ENCODE assay signal across 15 mouse cellular contexts in the genomic region with DNA sequence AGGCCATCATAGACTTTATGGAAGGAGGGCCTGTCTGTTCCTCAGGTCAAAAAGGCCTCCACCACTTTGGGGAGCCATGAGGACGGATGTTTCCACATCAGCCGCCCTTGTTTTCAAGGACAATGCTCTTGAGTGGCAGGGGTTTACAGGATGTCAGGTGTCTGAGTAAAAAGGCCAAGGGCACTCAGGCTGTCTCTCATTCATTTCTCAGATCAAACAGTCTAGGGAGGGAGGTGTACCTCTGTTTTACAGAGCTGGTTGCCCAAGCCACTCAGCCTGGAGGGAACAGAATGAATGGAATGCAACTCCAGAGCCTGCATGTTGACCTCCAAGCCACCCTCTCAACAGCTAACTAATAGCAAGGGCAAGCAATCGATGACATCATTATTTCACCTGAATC. TPM values are rescaled to one million over a fixed set of nuclear protein-coding genes. Genes with fewer than 3 reads are reported as not detected.
DNase-seq lines count a peak whose midpoint lies in the region; ATAC-seq and TF ChIP-seq lines count a peak whose summit lies in the region.
"Had no signal": no experiment of that assay in that cellular context is flagged by ENCODE, and none has a peak within 500 bp of the region (broad histone marks: within the 10 kb centered on the region; RNA-seq: fewer than 3 reads in every experiment).

No protein-coding gene starts in this region.

- no peak for ATAC-seq in forebrain, embryonic 16.5 days
- ATAC-seq in kidney, postnatal 0 days (replicated peaks; ENCODE audit: low FRiP score, low read depth) = no peak
- ATAC-seq in lung, embryonic 14.5 days (ENCODE audit: insufficient read depth) = no peak
- no peak for ATAC-seq in erythroblast, adult 5-6 weeks (replicated peaks; ENCODE audit: low FRiP score, poor library complexity, severe bottlenecking)

- peak overlapping the region; percentile 30; the same call in 1 of the 2 replicates for H3K27ac ChIP-seq in forebrain, embryonic 10.5 days
- H3K27ac ChIP-seq in forebrain, embryonic 16.5 days (ENCODE audit: low read length) = no peak overlapping the region
- no peak overlapping the region for H3K27ac ChIP-seq in kidney, postnatal 0 days
- peak overlapping the region; percentile 69 for H3K27ac ChIP-seq in lung, embryonic 14.5 days (ENCODE audit: low read depth)
- H3K27ac ChIP-seq: liver, embryonic 14.5 days; midbrain, embryonic 10.5 days had no signal

- H3K9me3 ChIP-seq in forebrain, embryonic 10.5 days = no peaks in the 10 kb centered on the region
- H3K9me3 ChIP-seq in forebrain, embryonic 16.5 days (ENCODE audit: control insufficient read depth, low read length) = no peaks in the 10 kb centered on the region
- no peaks in the 10 kb centered on the region for H3K9me3 ChIP-seq in kidney, postnatal 0 days (replicated peaks; ENCODE audit: low read length)
- no peaks in the 10 kb centered on the region for H3K9me3 ChIP-seq in lung, embryonic 14.5 days (ENCODE audit: low read depth, low read length)
- H3K9me3 ChIP-seq: midbrain, embryonic 10.5 days had no signal

- DNase-seq in forebrain, embryonic 10.5 days (ENCODE audit: extremely low spot score, low spot score) = no peak
- DNase-seq in kidney, postnatal 0 days (ENCODE audit: low spot score) = peak; percentile 15
- DNase-seq in kidney, adult 18-20 months = no peak
- peak; percentile 62 for DNase-seq in lung, embryonic 14.5 days
- no peak for DNase-seq in testis, postnatal 10 days (ENCODE audit: low spot score)
- no peak for DNase-seq in spleen, postnatal 10 days (ENCODE audit: low spot score in 2 of 2)
- DNase-seq: cerebellum, adult 18-20 months; gastrocnemius, postnatal 36 days had no signal

- peaks cover 63% of the 10 kb centered on the region for H3K4me1 ChIP-seq in forebrain, embryonic 10.5 days
- peaks cover 32% of the 10 kb centered on the region for H3K4me1 ChIP-seq in forebrain, embryonic 16.5 days (replicated peaks; ENCODE audit: control insufficient read depth, insufficient read depth, low read length)
- H3K4me1 ChIP-seq in kidney, postnatal 0 days (replicated peaks; ENCODE audit: insufficient read depth, low read length) = peaks cover 13% of the 10 kb centered on the region
- peaks cover 20% of the 10 kb centered on the region for H3K4me1 ChIP-seq in lung, embryonic 14.5 days (ENCODE audit: insufficient read depth)

- no peak overlapping the region for H3K9ac ChIP-seq in forebrain, embryonic 16.5 days (replicated peaks; ENCODE audit: low read depth, low read length)
- H3K9ac ChIP-seq in kidney, postnatal 0 days (ENCODE audit: low read depth, low read length) = no peak overlapping the region
- H3K9ac ChIP-seq in lung, embryonic 14.5 days = 0 out of 2 replicates have a peak overlapping the region, but pooled peaks have one; percentile 13
- H3K9ac ChIP-seq: liver, embryonic 14.5 days had no signal

- H3K27me3 ChIP-seq in forebrain, embryonic 10.5 days (ENCODE audit: poor library complexity, severe bottlenecking) = peaks cover 89% of the 10 kb centered on the region
- H3K27me3 ChIP-seq in forebrain, embryonic 16.5 days (replicated peaks; ENCODE audit: control insufficient read depth, insufficient read depth, low read length) = no peaks in the 10 kb centered on the region; the same call in 1 of the 2 replicates
- H3K27me3 ChIP-seq in kidney, postnatal 0 days (ENCODE audit: insufficient read depth, low read length) = no peaks in the 10 kb centered on the region
- no peaks in the 10 kb centered on the region for H3K27me3 ChIP-seq in lung, embryonic 14.5 days (ENCODE audit: insufficient read depth, low read length)

- H3K4me3 ChIP-seq in forebrain, embryonic 10.5 days = no peak overlapping the region
- H3K4me3 ChIP-seq in forebrain, embryonic 16.5 days (replicated peaks; ENCODE audit: low read length) = no peak overlapping the region
- H3K4me3 ChIP-seq in kidney, postnatal 0 days (replicated peaks; ENCODE audit: low read depth, low read length) = no peak overlapping the region
- H3K4me3 ChIP-seq in lung, embryonic 14.5 days (ENCODE audit: low read depth, low read length) = no peak overlapping the region
- H3K4me3 ChIP-seq: midbrain, embryonic 10.5 days had no signal

- TF ChIP-seq CTCF in kidney, postnatal 0 days (IDR thresholded peaks at IDR 0.05; ENCODE audit: low read depth) = no peak
- TF ChIP-seq CTCF in lung, embryonic 14.5 days (IDR thresholded peaks at IDR 0.05; ENCODE audit: low read depth) = no peak

- no peaks in the 10 kb centered on the region for H3K36me3 ChIP-seq in forebrain, embryonic 10.5 days (replicated peaks)
- H3K36me3 ChIP-seq in forebrain, embryonic 16.5 days (ENCODE audit: control insufficient read depth, insufficient read depth) = no peaks in the 10 kb centered on the region
- H3K36me3 ChIP-seq in kidney, postnatal 0 days (ENCODE audit: insufficient read depth, low read length) = peaks cover 13% of the 10 kb centered on the region; the same call in 1 of the 2 replicates
- H3K36me3 ChIP-seq in lung, embryonic 14.5 days (ENCODE audit: insufficient read depth) = peaks cover 11% of the 10 kb centered on the region
- H3K36me3 ChIP-seq: midbrain, embryonic 10.5 days had no signal

- WGBS in forebrain, embryonic 10.5 days = 86% methylated on average over 3 of the region's 3 CpGs
- 74% methylated on average over 3 of the region's 3 CpGs for WGBS in forebrain, embryonic 16.5 days
- 71% methylated on average over 3 of the region's 3 CpGs for WGBS in kidney, postnatal 0 days
- WGBS in lung, embryonic 14.5 days = 65% methylated on average over 3 of the region's 3 CpGs

- no peak overlapping the region for H3K4me2 ChIP-seq in forebrain, embryonic 16.5 days (ENCODE audit: low read length)
- H3K4me2 ChIP-seq in kidney, postnatal 0 days (ENCODE audit: low read length) = no peak overlapping the region
- 0 out of 2 replicates have a peak overlapping the region, but pooled peaks have one; percentile 18 for H3K4me2 ChIP-seq in lung, embryonic 14.5 days

RNA-seq across cellular contexts. Expression of a gene that starts 4.4 kb away (rescaled TPM):
- 1.6 and 2.0 TPM in 2 replicates for polyA plus RNA-seq in forebrain, embryonic 10.5 days (2016; fragmentation: Nextera tagmentation; extraction: Ambion mirVana)
- 0.26 and 0.35 TPM in 2 replicates for polyA plus RNA-seq in forebrain, embryonic 16.5 days (2015; fragmentation: Nextera tagmentation; extraction: Ambion mirVana)
- 34.7 and 37.5 TPM in 2 replicates for polyA plus RNA-seq in kidney, postnatal 0 days (2015; fragmentation: Nextera tagmentation; extraction: Ambion mirVana)
- 14.1 and 15.9 TPM in 2 replicates for polyA plus RNA-seq in lung, embryonic 14.5 days (2014; fragmentation: Nextera tagmentation; extraction: Ambion mirVana)
- not detected in 2 replicates for total RNA-seq in erythroblast, adult 5-6 weeks (2015; ENCODE audit: low replicate concordance)
- not detected in 2 replicates for total RNA-seq in erythroblast, adult 5-6 weeks (2017; ENCODE audit: low replicate concordance)

RNA-seq across cellular contexts. Expression of a gene that starts 9.4 kb away (rescaled TPM):
- not detected in 2 replicates for polyA plus RNA-seq in forebrain, embryonic 10.5 days (2016; fragmentation: Nextera tagmentation; extraction: Ambion mirVana)
- 0.38 and 0.48 TPM in 2 replicates for polyA plus RNA-seq in forebrain, embryonic 16.5 days (2015; fragmentation: Nextera tagmentation; extraction: Ambion mirVana)
- polyA plus RNA-seq in kidney, postnatal 0 days (2015; fragmentation: Nextera tagmentation; extraction: Ambion mirVana) = 0.40 TPM in 1 of 2 replicates, not detected in the other
- 0.42 TPM in 1 of 2 replicates, not detected in the other for polyA plus RNA-seq in lung, embryonic 14.5 days (2014; fragmentation: Nextera tagmentation; extraction: Ambion mirVana)
- not detected in 2 replicates for total RNA-seq in erythroblast, adult 5-6 weeks (2015; ENCODE audit: low replicate concordance)
- total RNA-seq in erythroblast, adult 5-6 weeks (2017; ENCODE audit: low replicate concordance) = not detected in 2 replicates
- total RNA-seq: gastrocnemius, postnatal 36 days; left cerebral cortex, adult 18-20 months had no signal
- polyA plus RNA-seq: C2C12; limb, embryonic 11.5 days; liver, embryonic 14.5 days; midbrain, embryonic 10.5 days had no signal

RNA-seq across cellular contexts. Expression of a gene that starts 21.4 kb away (rescaled TPM):
- polyA plus RNA-seq in forebrain, embryonic 10.5 days (2016; fragmentation: Nextera tagmentation; extraction: Ambion mirVana) = 7.0 and 8.3 TPM in 2 replicates
- polyA plus RNA-seq in forebrain, embryonic 16.5 days (2015; fragmentation: Nextera tagmentation; extraction: Ambion mirVana) = 5.4 and 12.1 TPM in 2 replicates
- polyA plus RNA-seq in kidney, postnatal 0 days (2015; fragmentation: Nextera tagmentation; extraction: Ambion mirVana) = 4.4 and 5.2 TPM in 2 replicates
- 12.9 and 13.5 TPM in 2 replicates for polyA plus RNA-seq in lung, embryonic 14.5 days (2014; fragmentation: Nextera tagmentation; extraction: Ambion mirVana)
- total RNA-seq in erythroblast, adult 5-6 weeks (2015; ENCODE audit: low replicate concordance) = 109 and 122 TPM in 2 replicates
- 78.9 and 102 TPM in 2 replicates for total RNA-seq in erythroblast, adult 5-6 weeks (2017; ENCODE audit: low replicate concordance)

RNA-seq across cellular contexts. Expression of a gene that starts 26.1 kb away (rescaled TPM):
- polyA plus RNA-seq in forebrain, embryonic 10.5 days (2016; fragmentation: Nextera tagmentation; extraction: Ambion mirVana) = 3.4 and 4.5 TPM in 2 replicates
- polyA plus RNA-seq in forebrain, embryonic 16.5 days (2015; fragmentation: Nextera tagmentation; extraction: Ambion mirVana) = 1.9 and 2.6 TPM in 2 replicates
- polyA plus RNA-seq in kidney, postnatal 0 days (2015; fragmentation: Nextera tagmentation; extraction: Ambion mirVana) = 3.2 and 3.5 TPM in 2 replicates
- polyA plus RNA-seq in lung, embryonic 14.5 days (2014; fragmentation: Nextera tagmentation; extraction: Ambion mirVana) = 3.2 and 3.3 TPM in 2 replicates
- not detected in 2 replicates for total RNA-seq in erythroblast, adult 5-6 weeks (2015; ENCODE audit: low replicate concordance)
- not detected in 2 replicates for total RNA-seq in erythroblast, adult 5-6 weeks (2017; ENCODE audit: low replicate concordance)
- total RNA-seq: gastrocnemius, postnatal 36 days had no signal
- polyA plus RNA-seq: C2C12 had no signal

RNA-seq across cellular contexts. Expression of a gene that starts 53.6 kb away (rescaled TPM):
- polyA plus RNA-seq in forebrain, embryonic 10.5 days (2016; fragmentation: Nextera tagmentation; extraction: Ambion mirVana) = 3.7 and 5.6 TPM in 2 replicates
- polyA plus RNA-seq in forebrain, embryonic 16.5 days (2015; fragmentation: Nextera tagmentation; extraction: Ambion mirVana) = 6.6 and 6.7 TPM in 2 replicates
- polyA plus RNA-seq in kidney, postnatal 0 days (2015; fragmentation: Nextera tagmentation; extraction: Ambion mirVana) = 4.0 and 5.6 TPM in 2 replicates
- 3.6 and 4.2 TPM in 2 replicates for polyA plus RNA-seq in lung, embryonic 14.5 days (2014; fragmentation: Nextera tagmentation; extraction: Ambion mirVana)
- total RNA-seq in erythroblast, adult 5-6 weeks (2015; ENCODE audit: low replicate concordance) = not detected in 2 replicates
- 0.34 and 2.0 TPM in 2 replicates for total RNA-seq in erythroblast, adult 5-6 weeks (2017; ENCODE audit: low replicate concordance)

Comparison
In these comparisons a context has a peak if more than half of its experiments do, and no peak if none do; other contexts are left out.
1. DNase-seq: peak in kidney, postnatal 0 days (single experiment) and lung, embryonic 14.5 days (single experiment); none in forebrain, embryonic 10.5 days (single experiment), kidney, adult 18-20 months (single experiment), testis, postnatal 10 days (single experiment) and spleen, postnatal 10 days (0 of 2).
2. H3K27ac ChIP-seq: peak in forebrain, embryonic 10.5 days (single experiment) and lung, embryonic 14.5 days (single experiment); none in forebrain, embryonic 16.5 days (single experiment) and kidney, postnatal 0 days (single experiment).